Mouse (Mus musculus): ENCODE data around the gene C1galt1c1.
A peak's percentile ranks its signal among the peaks of the same experiment; 100 is the strongest.

The C1galt1c1 gene

GRCm38 (mm10) chrX:38634801-38635637 is at the start of gene C1galt1c1:
Gene C1galt1c1 (minus strand): TSS chrX:38635087.
- DNase-seq (ENCODE audit: low read depth): peak; percentile 67

- DNase-seq (ENCODE audit: low read depth): no peak
Observed at GRCm38 (mm10) chrX:38681972-38682371, 47.1 kb upstream of the C1galt1c1 start.

- no peak for DNase-seq (ENCODE audit: low read depth)
Observed at GRCm38 (mm10) chrX:38669111-38669903, 34.4 kb upstream of the C1galt1c1 start.

GRCm38 (mm10) chrX:38656206-38656883 is 21.5 kb upstream of the C1galt1c1 start:
- DNase-seq (ENCODE audit: low read depth): no peak

- DNase-seq (ENCODE audit: low read depth): no peak
Observed at GRCm38 (mm10) chrX:38654681-38655080, 19.8 kb upstream of the C1galt1c1 start.

GRCm38 (mm10) chrX:38653181-38653580 is 18.3 kb upstream of the C1galt1c1 start:
- no peak for DNase-seq (ENCODE audit: low read depth)

GRCm38 (mm10) chrX:38651167-38651566 is 16.3 kb upstream of the C1galt1c1 start:
- no peak for DNase-seq (ENCODE audit: low read depth)

- no peak for DNase-seq (ENCODE audit: low read depth)
Observed at GRCm38 (mm10) chrX:38650404-38651039, 15.6 kb upstream of the C1galt1c1 start.

- DNase-seq (ENCODE audit: low read depth): no peak
Observed at GRCm38 (mm10) chrX:38642183-38642582, 7.3 kb upstream of the C1galt1c1 start.

GRCm38 (mm10) chrX:38641435-38641834 is 6.5 kb upstream of the C1galt1c1 start:
- DNase-seq (ENCODE audit: low read depth): no peak

- no peak for DNase-seq (ENCODE audit: low read depth)
Observed at GRCm38 (mm10) chrX:38635638-38635931, 698 bp upstream of the C1galt1c1 start.

GRCm38 (mm10) chrX:38600995-38601369 is 33.9 kb downstream of the C1galt1c1 start:
- no peak for DNase-seq (ENCODE audit: low read depth)

- DNase-seq (ENCODE audit: low read depth): peak; percentile 59
Observed at GRCm38 (mm10) chrX:38600177-38600994, 34.5 kb downstream of the C1galt1c1 start, which contains the start of gene Mcts1. Gene Mcts1 (plus strand): TSS chrX:38600578.

- no peak for DNase-seq (ENCODE audit: low read depth)
Observed at GRCm38 (mm10) chrX:38593180-38593889, 41.6 kb downstream of the C1galt1c1 start.

GRCm38 (mm10) chrX:38591749-38592148 is 43.1 kb downstream of the C1galt1c1 start:
- no peak for DNase-seq (ENCODE audit: low read depth)

- DNase-seq (ENCODE audit: low read depth): no peak
Observed at GRCm38 (mm10) chrX:38589827-38590226, 45.1 kb downstream of the C1galt1c1 start.

- no peak for DNase-seq (ENCODE audit: low read depth)
Observed at GRCm38 (mm10) chrX:38583261-38583660, 51.6 kb downstream of the C1galt1c1 start.

- DNase-seq (ENCODE audit: low read depth): no peak
Observed at GRCm38 (mm10) chrX:38581140-38581539, 53.7 kb downstream of the C1galt1c1 start.

Measured in c-Kit-positive CD71-negative TER-119-negative erythroid progenitor cells, embryonic 14.5 days (primary cell).